Mouse (Mus musculus): ENCODE measurements around the gene Urb1.
"Not testable (repeated sequence)": the region's sequence is repeated elsewhere in the genome, so short reads cannot be mapped to it uniquely, and the experiment has no call there.

The Urb1 gene

DNA sequence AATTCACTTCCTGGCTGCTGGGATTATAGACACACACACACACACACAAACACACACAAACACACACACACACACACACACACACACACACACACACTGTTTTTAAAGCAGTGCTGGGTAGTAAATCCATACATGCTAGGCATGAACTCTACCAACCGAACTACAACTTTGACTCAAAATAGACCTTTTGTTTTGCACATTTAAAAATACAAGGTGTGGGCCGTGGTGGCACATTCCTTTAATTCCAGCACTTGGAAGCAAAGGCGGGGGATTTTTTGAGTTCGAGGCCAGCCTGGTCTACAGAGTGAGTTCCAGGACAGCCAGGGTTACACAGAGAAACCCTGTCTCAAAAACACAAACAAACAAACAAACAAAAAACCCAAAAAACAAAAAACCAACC, 13.8 kb upstream of the Urb1 start:
- not testable (repeated sequence) for DNase-seq (ENCODE audit: low read depth, low spot score)

DNA sequence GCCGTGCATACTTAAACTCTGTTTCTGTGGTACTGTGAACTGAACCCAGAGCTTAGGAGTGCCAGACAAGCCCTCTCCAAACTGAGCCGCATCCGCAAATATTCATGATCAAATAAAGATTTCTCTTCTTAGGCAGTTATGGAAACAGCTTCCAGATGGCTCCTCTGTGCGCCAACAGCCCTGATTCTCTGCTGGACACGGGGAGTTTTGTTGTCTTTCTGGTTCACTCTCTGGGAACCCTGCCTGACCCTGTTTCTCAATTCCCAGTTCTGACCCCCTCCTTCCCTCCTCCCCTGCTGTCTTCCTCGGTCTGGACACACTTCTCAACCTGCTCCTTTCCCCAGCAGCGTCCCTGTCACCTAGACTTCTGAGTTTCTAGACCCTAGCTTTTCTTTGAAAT, 12.8 kb upstream of the Urb1 start:
- no peak for DNase-seq (ENCODE audit: low read depth, low spot score)

- DNase-seq (ENCODE audit: low read depth, low spot score): no peak
These were observed 12.2 kb upstream of the Urb1 start for GRCm38 (mm10) chr16:90822284-90822935.

DNA sequence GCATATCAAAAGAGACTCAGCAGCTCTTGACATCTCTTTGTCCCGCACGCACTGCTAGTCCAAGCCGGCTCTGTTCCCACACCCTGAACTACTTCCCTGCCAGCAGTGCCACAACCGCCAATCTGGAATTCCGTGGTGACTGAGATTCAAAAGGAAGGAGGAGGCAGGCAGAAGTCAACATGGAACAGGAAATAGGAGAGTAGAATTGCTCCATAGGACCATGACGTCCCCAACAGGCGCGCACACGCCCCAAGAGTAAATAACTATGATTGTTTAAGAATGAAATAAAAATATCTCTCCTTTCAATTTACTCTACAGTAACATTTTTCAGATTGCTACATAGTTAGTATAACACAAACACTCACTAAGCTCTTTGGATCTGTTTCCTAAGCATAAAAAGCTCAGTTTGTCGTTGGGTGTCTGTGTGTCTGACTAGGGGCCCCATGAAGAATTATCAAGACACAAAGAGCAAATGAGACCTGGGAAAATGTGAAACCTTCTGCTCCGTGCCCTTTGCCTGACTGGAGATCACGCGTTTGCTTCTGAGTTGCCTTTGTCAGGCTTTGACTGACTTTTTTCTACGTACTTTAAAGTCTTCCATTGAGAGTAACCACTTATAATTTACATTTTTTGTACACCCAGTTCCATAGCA, 11.0 kb upstream of the Urb1 start:
- no peak for DNase-seq (ENCODE audit: low read depth, low spot score)

DNA sequence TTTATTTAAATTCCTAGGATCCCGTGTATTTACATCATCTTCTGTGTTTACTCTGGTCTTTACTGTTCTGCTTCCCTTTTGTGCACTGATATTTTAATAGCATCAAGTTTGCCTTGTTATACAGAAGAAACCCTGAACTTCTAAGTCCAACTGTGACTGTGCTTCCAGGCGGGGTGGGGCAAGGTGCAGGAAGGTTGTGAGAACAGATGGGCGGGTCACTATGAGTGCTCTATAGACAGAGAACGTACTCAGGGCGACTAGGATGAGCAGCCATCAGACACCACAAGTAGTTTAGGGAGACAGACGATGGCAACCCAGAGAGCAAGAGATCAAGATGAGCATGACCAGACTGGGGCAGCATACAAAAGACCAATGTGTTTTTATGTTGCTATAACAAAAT, 10.1 kb upstream of the Urb1 start:
- no peak for DNase-seq (ENCODE audit: low read depth, low spot score)

GRCm38 (mm10) chr16:90812086-90812485, 1.9 kb upstream of the Urb1 start:
- no peak for DNase-seq (ENCODE audit: low read depth, low spot score)

DNA sequence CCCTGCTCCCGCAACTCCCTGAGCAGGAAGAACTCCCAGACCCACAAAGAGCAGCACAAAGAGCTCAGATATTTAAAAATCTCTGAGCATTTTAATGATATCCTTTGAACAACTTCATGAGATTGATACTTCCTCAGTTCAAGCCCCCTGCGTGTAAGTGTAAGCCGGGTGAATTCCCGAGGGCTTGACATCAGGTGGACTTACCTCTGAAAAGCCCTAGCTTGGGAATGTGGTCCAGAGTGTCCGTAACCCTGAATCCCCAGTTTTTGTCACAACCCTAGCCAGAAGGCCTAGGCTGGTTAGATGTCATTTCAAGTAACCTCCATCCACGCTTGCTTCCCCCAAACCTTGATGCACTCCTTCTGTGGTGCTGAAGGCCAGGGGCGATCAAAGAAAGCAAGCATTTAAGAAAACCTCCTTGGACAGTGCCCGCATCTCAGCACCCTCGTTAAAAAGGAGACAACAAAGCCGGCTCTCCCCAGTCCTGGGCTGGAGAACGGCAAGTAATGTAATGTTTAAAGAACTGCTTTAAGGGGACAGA, 573 bp upstream of the Urb1 start:
- no peak for DNase-seq (ENCODE audit: low read depth, low spot score)

DNA sequence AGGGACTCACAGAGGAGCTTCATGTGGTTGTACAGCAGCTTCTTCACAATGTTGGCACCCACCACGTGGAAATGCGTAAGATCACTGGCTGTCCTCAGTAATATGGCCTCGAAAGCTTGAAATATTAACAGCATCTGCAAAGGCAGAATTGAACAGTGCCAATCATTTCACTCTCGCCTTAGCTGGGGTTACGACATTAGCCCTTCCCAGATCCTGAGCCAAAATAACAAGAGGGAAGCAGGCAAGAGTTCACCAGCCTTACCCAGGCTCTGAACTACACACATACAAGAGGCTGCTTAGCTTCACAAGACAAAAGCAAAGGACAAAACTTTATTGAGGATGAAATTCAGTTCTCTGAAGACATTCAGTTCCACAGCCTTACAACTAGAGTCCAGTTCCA, 5.7 kb downstream of the Urb1 start:
- no peak for DNase-seq (ENCODE audit: low read depth, low spot score)

DNA sequence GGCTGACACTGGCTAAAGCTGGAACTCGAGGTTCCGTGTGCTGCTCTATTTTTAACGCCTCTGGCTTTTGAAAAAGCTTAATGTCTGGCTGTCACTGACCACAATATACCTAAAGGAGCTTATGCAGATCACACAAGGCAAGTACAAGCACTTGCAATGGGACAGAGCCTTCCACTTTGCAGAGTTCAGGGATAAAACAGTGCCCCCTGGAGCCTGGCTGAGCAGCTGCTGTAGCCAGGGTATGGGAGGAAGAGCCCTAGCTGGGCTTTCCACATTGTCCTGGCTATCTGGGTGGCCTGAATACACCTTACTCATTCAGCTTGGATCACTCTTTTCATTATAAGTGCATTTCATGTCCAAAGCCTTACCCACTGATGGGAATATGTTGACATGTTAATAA, 8.3 kb downstream of the Urb1 start:
- peak; percentile 39 for DNase-seq (ENCODE audit: low read depth, low spot score)

- no peak for DNase-seq (ENCODE audit: low read depth, low spot score)
These were observed 9.0 kb downstream of the Urb1 start for GRCm38 (mm10) chr16:90801251-90801650.

- no peak for DNase-seq (ENCODE audit: low read depth, low spot score)
These were observed 10.4 kb downstream of the Urb1 start for GRCm38 (mm10) chr16:90799840-90800239.

GRCm38 (mm10) chr16:90798848-90799247, 11.4 kb downstream of the Urb1 start:
- DNase-seq (ENCODE audit: low read depth, low spot score): no peak

- no peak for DNase-seq (ENCODE audit: low read depth, low spot score)
These were observed 11.8 kb downstream of the Urb1 start for GRCm38 (mm10) chr16:90798446-90798845.

DNA sequence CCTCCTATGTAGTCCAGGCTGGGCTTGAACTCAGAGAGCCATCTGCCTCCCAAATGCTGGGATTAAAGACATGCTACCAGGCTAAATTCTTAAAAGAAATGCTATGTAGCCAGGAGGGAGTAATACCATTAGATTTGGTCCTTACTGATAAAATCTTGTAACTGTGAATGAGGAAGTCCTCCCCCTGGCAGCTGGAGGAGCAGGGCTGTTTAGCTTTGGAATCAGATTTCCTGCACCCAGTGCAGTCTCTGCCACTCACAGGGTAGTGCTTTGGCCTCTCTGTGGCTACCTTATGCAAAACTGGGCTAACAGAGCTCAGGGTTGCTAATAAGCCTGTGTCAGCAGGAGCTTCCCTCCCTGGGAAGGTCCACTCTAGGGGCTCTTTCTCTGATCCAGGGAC, 15.5 kb downstream of the Urb1 start:
- DNase-seq (ENCODE audit: low read depth, low spot score): no peak

DNA sequence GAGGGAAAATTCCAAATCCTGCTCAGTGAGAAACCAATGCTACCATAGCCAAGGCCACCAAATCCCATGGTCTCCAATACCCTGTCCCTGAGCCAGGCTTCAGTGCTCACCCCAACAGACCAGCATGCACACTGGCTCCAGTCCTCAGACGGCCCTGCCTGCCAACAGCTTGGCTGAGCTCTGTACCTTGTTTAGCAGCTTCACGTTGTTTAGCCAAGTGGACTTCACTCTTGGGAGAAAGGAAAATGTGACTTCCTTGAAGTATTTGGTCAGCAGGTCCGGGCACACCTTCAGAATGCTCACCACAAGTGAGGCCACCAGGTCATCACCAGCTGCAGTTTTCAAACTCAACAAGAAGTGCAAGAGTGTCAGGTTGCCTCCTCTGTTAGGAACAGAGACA, 17.7 kb downstream of the Urb1 start:
- DNase-seq (ENCODE audit: low read depth, low spot score): no peak

DNA sequence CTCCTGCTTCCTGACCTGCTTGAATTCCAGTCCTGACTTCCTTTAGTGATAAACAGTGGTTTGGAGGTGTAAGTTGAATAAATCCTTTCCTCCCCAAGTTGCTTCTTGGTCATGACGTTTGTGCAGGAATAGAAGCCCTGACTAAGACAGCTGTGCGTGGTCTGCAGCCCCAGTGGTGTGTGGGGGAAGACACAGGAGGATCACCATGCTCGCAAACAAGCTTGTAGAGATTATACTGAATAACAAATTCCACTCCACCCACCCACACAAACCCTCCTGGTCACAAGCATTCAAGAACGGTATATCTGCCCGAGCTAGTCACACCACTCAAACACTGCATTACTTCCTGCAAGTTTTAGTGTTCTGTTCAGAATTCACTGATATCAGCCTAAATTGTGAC, 18.1 kb downstream of the Urb1 start:
- DNase-seq (ENCODE audit: low read depth, low spot score): no peak

GRCm38 (mm10) chr16:90790946-90791345, 19.3 kb downstream of the Urb1 start:
- no peak for DNase-seq (ENCODE audit: low read depth, low spot score)

DNA sequence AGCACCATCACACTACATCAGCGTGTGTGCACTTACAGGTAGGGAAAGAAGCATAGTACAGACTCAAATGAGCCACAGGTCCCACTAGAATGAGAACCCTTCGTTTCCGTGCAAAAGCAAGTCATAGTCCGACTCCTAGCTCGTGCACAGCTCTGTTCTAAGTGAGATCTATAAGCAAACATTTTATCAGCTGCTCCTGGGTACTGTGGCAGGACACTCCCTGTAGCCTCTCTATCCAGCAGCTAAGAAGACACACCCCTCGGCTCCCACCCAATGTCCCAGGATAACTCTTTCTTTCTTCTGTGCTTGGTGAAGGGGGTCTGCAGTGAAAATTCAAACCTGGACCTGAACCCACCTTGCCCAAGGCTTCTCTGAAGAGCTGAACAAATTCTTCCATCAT, 21.6 kb downstream of the Urb1 start:
- no peak for DNase-seq (ENCODE audit: low read depth, low spot score)

DNA sequence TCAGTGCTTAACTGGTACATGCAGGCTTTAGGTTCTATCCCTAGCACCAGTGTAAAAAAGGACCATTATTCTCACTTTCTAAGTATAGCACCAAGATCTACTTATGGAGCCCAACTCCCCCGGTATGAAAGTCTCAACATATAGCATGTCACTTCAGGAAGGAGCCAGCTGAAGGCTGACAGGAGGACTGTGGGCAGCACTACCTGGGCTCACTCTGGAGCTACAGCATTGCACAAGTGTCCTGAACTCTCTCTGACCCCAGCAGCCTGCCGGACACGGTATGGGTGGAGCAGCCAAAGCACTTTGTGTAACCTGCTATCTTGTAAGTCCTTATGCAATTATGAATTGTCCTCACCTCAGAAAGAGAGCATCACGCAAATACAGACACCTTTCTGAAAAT, 25.0 kb downstream of the Urb1 start:
- DNase-seq (ENCODE audit: low read depth, low spot score): no peak

GRCm38 (mm10) chr16:90783302-90783701, 26.9 kb downstream of the Urb1 start:
- DNase-seq (ENCODE audit: low read depth, low spot score): no peak

DNA sequence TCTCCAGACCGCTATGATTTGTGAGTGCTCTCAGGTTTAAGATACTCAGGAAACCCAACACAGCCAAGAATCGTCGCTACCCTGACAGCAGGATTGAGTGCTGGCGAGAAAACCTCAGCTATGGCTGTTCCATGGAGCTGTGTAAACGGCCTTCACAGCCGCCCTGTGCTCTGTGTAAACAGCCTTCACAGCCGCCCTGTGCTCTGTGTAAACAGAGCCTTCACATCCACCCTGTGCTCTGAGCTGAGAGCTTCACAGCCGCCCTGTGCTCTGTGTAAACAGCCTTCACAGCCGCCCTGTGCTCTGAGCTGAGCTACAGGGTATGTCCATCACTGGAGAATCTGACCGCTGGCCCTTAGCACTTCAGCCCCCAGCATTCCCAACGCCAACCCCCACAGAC, 30.4 kb downstream of the Urb1 start:
- DNase-seq (ENCODE audit: low read depth, low spot score): no peak

DNA sequence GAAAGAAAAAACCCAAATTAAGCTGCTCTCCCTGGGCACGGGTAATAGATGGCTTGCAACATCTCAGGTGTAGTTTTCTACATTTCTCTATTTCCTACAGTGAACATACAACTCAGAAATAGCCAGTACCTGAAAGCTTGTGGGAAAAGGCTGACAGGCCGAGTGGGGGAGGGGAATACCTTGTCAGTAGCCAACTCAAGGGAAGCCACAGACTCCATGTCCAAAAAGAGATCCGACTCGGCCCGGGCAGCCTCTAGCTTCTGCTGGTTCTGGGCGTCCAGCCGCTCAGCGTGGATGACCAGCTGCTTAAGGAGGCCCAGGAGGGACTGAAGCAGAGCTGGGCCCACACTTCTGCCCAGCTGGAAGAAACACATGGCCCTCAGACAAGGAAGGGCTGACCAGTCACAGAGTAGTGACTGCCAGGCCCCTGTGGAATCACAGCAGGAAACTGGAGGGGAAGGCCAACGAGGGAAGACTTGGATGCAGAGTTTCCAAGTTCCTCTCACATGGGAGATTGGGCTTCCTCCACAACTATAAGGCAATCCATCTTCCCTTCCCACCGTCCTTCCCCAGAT, 34.2 kb downstream of the Urb1 start:
- DNase-seq (ENCODE audit: low read depth, low spot score): no peak

GRCm38 (mm10) chr16:90774646-90775045, 35.6 kb downstream of the Urb1 start:
- no peak for DNase-seq (ENCODE audit: low read depth, low spot score)

Measured in retina, postnatal 7 days (tissue).